Mouse (Mus musculus) C2C12 (cell line): Measurements from ENCODE around the gene Dock2. TPM values are rescaled to one million over a fixed set of nuclear protein-coding genes. Genes with fewer than 3 reads are reported as not detected.

Experiments used
- H3K27me3 ChIP-seq: one replicate; pipeline ENCODE4 v1.6.1; 2011; ENCODE audit not compliant: control insufficient read depth, insufficient read depth, insufficient read length
- H3K36me3 ChIP-seq: one replicate; pipeline ENCODE4 v1.6.1; 2011; ENCODE audit not compliant: control insufficient read depth, insufficient read depth
- H3K4me3 ChIP-seq: one replicate; pipeline ENCODE4 v1.5.1; 2011; ENCODE audit warnings: mild to moderate bottlenecking, control low read depth; ENCODE audit not compliant: poor library complexity, insufficient read depth, severe bottlenecking
- H3K79me2 ChIP-seq: one replicate; pipeline ENCODE4 v1.6.1; 2011; ENCODE audit not compliant: control insufficient read depth, insufficient read depth
- H3K79me3 ChIP-seq: one replicate; pipeline ENCODE4 v1.6.1; 2011; ENCODE audit warnings: low read depth, control low read depth
- H3ac ChIP-seq: one replicate; pipeline ENCODE3; 2011; ENCODE audit warnings: low read depth; ENCODE audit not compliant: control insufficient read depth, insufficient read length
- CEBPB ChIP-seq: IDR thresholded peaks from one replicate; pipeline ENCODE4 v1.6.1; 2011; ENCODE audit warnings: low read depth, mild to moderate bottlenecking, control low read depth, moderate library complexity
- CTCF ChIP-seq: IDR thresholded peaks from one replicate; pipeline ENCODE4 v1.5.1; 2011; ENCODE audit not compliant: control insufficient read depth, insufficient read depth, insufficient read length
- FOSL1 ChIP-seq: IDR thresholded peaks from one replicate; pipeline ENCODE4 v1.8.0; 2011; ENCODE audit warnings: mild to moderate bottlenecking, low read length; ENCODE audit not compliant: poor library complexity, insufficient read depth, severe bottlenecking
- MAX ChIP-seq: IDR thresholded peaks from one replicate; pipeline ENCODE4 v1.6.1; 2011; ENCODE audit warnings: mild to moderate bottlenecking, control low read depth
- MYOD1 ChIP-seq: IDR thresholded peaks from one replicate; pipeline ENCODE4 v1.6.1; 2011; ENCODE audit warnings: low read depth; ENCODE audit not compliant: control insufficient read depth, insufficient read length
- MYOG ChIP-seq: IDR thresholded peaks from one replicate; pipeline ENCODE4 v1.6.1; 2011; ENCODE audit not compliant: control insufficient read depth, insufficient read length; ENCODE audit errors: extremely low read depth
- USF1 ChIP-seq: IDR thresholded peaks from one replicate; pipeline ENCODE4 v1.6.1; 2011; ENCODE audit warnings: low read depth, mild to moderate bottlenecking, control low read depth, moderate library complexity
- polyA plus RNA-seq: library from polyadenylated mRNA; unstranded; fragments of >200 nt; fragmentation: generic; extraction: Trizol; gene quantifications from one replicate; pipeline ENCODE4 v1.2.1, GENCODE M21; 2012; ENCODE audit warnings: missing spikeins

Gene Dock2
- polyA plus RNA-seq, 1 experiment, result 0.01 TPM

GRCm38 (mm10) chr11:34762570-34763127 lies 21.0 kb downstream of the Dock2 start:
- TF ChIP-seq MYOD1, result no peak
- no peak for TF ChIP-seq USF1
- no peak for TF ChIP-seq FOSL1
- no peak for TF ChIP-seq CEBPB
- no peak for TF ChIP-seq MAX
- no peak for TF ChIP-seq MYOG
- no peak for TF ChIP-seq CTCF
- Histone ChIP-seq H3ac (no peak overlapping the region), H3K36me3 (no peaks in the 10 kb centered on the region), H3K4me3 (no peak overlapping the region), H3K27me3 (no peaks in the 10 kb centered on the region), H3K79me3 (no peaks in the 10 kb centered on the region), H3K79me2 (no peaks in the 10 kb centered on the region)

- Histone ChIP-seq H3K79me2 (no peaks in the 10 kb centered on the region), H3K4me3 (no peak overlapping the region), H3K27me3 (no peaks in the 10 kb centered on the region), H3K79me3 (no peaks in the 10 kb centered on the region), H3K36me3 (no peaks in the 10 kb centered on the region), H3ac (no peak overlapping the region)
- TF ChIP-seq MYOD1 (no peak), USF1 (no peak), CTCF (no peak), FOSL1 (no peak), MYOG (no peak), CEBPB (no peak), MAX (no peak)
Measured at GRCm38 (mm10) chr11:34762125-34762524, 21.6 kb downstream of the Dock2 start.

DNA sequence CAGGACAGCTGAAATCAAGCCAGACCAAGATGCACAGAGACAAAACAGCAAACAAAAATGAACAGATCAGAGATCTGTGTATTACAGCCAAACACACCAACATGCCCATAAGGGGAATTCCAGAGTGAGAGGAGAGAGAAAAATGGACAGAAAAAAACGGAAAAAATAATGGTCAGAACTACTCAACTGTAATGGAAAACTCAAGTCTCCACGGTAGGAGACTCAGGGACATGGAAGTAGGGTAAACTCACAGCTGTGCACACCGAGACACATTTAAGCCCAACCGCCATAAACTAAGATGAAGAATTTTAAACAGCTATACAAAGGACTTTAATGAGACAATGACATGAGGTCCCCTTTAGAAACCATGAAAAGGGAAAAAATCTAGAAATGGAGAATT lies 24.1 kb downstream of the Dock2 start:
- Histone ChIP-seq H3K36me3 (no peaks in the 10 kb centered on the region), H3K79me3 (no peaks in the 10 kb centered on the region), H3K27me3 (no peaks in the 10 kb centered on the region), H3K79me2 (no peaks in the 10 kb centered on the region), H3K4me3 (no peak overlapping the region), H3ac (no peak overlapping the region)
- no peak for TF ChIP-seq MYOG
- TF ChIP-seq FOSL1, result no peak
- no peak for TF ChIP-seq MYOD1
- TF ChIP-seq CEBPB, result no peak
- no peak for TF ChIP-seq CTCF
- no peak for TF ChIP-seq MAX
- no peak for TF ChIP-seq USF1

DNA sequence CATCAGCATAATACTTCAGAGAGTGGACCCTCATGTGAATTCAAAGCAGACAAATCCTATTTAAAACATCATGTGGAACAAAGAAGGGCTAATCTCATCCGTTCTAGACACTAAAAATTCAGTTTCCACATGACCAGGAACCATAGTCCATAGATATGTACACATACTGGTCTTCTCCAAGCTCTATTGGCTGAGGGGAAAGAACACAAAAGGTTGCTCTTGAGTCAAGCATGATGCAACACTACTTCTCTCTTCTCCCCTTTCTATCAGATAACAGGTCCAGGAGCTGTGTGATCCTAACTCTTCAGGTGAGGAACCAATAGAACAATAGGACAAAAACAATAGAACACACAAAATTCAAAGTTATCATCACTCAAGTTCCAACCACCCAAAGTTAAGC lies 42.6 kb downstream of the Dock2 start:
- Histone ChIP-seq H3K36me3 (no peaks in the 10 kb centered on the region), H3K79me2 (no peaks in the 10 kb centered on the region), H3K4me3 (no peak overlapping the region), H3K79me3 (no peaks in the 10 kb centered on the region), H3K27me3 (no peaks in the 10 kb centered on the region), H3ac (no peak overlapping the region)
- TF ChIP-seq MYOG, result no peak
- TF ChIP-seq CTCF, result no peak
- no peak for TF ChIP-seq MAX
- no peak for TF ChIP-seq USF1
- TF ChIP-seq FOSL1, result no peak

- Histone ChIP-seq H3ac (no peak overlapping the region), H3K4me3 (no peak overlapping the region), H3K79me2 (no peaks in the 10 kb centered on the region), H3K27me3 (no peaks in the 10 kb centered on the region), H3K36me3 (no peaks in the 10 kb centered on the region), H3K79me3 (no peaks in the 10 kb centered on the region)
- TF ChIP-seq CTCF, result no peak
- TF ChIP-seq MAX, result no peak
- no peak for TF ChIP-seq MYOG
- TF ChIP-seq MYOD1, result no peak
- no peak for TF ChIP-seq FOSL1
- TF ChIP-seq USF1, result no peak
- TF ChIP-seq CEBPB, result no peak
Measured at GRCm38 (mm10) chr11:34739816-34740215, 43.9 kb downstream of the Dock2 start.

DNA sequence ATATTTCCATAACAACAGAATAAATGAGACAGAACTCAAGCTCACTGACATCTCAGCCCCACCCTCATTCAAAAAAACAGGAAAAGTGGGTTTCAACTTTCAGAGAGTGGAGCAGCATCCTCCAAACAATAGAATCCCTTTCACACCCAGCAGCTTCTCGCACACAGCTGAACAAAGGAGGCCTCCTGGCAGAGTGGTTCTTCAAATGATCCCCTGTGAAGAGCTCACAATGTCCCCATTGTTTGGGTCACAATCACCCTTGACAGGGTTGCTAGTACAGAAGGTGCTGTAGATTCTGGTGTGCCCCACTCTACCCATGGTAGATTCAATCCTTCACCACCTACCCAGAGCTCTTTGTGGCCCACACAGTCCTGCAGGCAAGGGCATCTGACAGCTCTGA lies 44.7 kb downstream of the Dock2 start:
- Histone ChIP-seq H3K27me3 (no peaks in the 10 kb centered on the region), H3K36me3 (no peaks in the 10 kb centered on the region), H3K4me3 (no peak overlapping the region), H3K79me3 (no peaks in the 10 kb centered on the region), H3K79me2 (no peaks in the 10 kb centered on the region), H3ac (no peak overlapping the region)
- no peak for TF ChIP-seq CEBPB
- no peak for TF ChIP-seq FOSL1
- TF ChIP-seq MYOD1, result no peak
- no peak for TF ChIP-seq USF1
- TF ChIP-seq MYOG, result no peak
- TF ChIP-seq MAX, result no peak
- no peak for TF ChIP-seq CTCF
